Mouse (Mus musculus) hindbrain, embryonic 10.5 days (tissue): ENCODE data around the gene Syt16. TPM values are rescaled to one million over a fixed set of nuclear protein-coding genes. Genes with fewer than 3 reads are reported as not detected.

ENCODE experiments used
- DNase-seq: peaks from one replicate; pipeline ENCODE4 v3.0.0-alpha.2; 2017; ENCODE audit warnings: low spot score
- H3K27ac ChIP-seq: fragments of 300-500 bp; sonication (generic); 2 replicates; pipeline ENCODE4 v1.5.1; 2016; ENCODE audit warnings: mild to moderate bottlenecking, moderate library complexity
- H3K27me3 ChIP-seq: fragments of 300-500 bp; sonication (generic); 2 replicates; pipeline ENCODE4 v1.6.1; 2016; ENCODE audit warnings: mild to moderate bottlenecking; ENCODE audit not compliant: poor library complexity, insufficient read depth, severe bottlenecking
- H3K36me3 ChIP-seq: fragments of 300-500 bp; sonication (generic); 2 replicates; pipeline ENCODE4 v1.6.1; 2016; ENCODE audit warnings: mild to moderate bottlenecking, moderate library complexity
- H3K4me1 ChIP-seq: fragments of 300-500 bp; sonication (generic); replicated peaks from 2 replicates; pipeline ENCODE4 v1.6.1; 2016; ENCODE audit warnings: mild to moderate bottlenecking
- H3K4me3 ChIP-seq: fragments of 300-500 bp; sonication (generic); 2 replicates; pipeline ENCODE4 v1.5.1; 2016; ENCODE audit warnings: mild to moderate bottlenecking, moderate library complexity
- H3K9me3 ChIP-seq: fragments of 300-500 bp; sonication (generic); 2 replicates; pipeline ENCODE4 v1.6.1; 2016; ENCODE audit warnings: mild to moderate bottlenecking, moderate library complexity
- WGBS: fragments of 180-500 bp; shearing (Covaris S2); methylation state at CpG from one replicate; pipeline ENCODE4 v1.1.7; 2016; 5-methylcytosine and 5-hydroxymethylcytosine counted together
- polyA plus RNA-seq: library from polyadenylated mRNA; unstranded; fragments of >200 nt; fragmentation: Nextera tagmentation; extraction: Ambion mirVana; gene quantifications from 2 replicates; pipeline ENCODE4 v1.2.1, GENCODE M21; 2016

Gene Syt16
- polyA plus RNA-seq, 1 experiment from 2014 or later = 5.1 TPM

DNA sequence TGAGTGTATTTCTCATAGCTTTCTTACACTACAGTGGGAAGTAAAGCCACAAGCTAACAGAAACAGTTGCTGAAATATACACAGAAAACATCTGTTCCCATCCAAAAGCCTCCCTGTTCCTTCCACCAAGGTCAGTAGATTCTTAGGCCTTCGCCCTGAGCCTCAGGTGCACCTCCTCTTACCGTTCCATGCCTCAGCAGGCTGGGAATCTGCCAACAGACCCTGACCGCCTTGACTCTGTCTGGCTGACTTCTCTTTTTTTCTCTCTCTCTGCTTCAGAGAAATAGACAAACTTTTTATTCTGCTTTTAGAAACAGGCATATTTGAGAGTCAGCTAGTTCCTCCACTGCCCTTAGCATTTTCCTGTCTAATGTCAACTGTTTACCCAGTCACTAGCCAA, 19.3 kb upstream of the Syt16 start:
- peaks cover 96% of the 10 kb centered on the region for H3K36me3 ChIP-seq
- H3K27me3 ChIP-seq = no peaks in the 10 kb centered on the region
- DNase-seq = no peak
- no peak overlapping the region for H3K4me3 ChIP-seq
- H3K27ac ChIP-seq = no peak overlapping the region
- WGBS = 97% methylated on average over 3 of the region's 3 CpGs
- H3K4me1 ChIP-seq = no peaks in the 10 kb centered on the region
- no peaks in the 10 kb centered on the region for H3K9me3 ChIP-seq

DNA sequence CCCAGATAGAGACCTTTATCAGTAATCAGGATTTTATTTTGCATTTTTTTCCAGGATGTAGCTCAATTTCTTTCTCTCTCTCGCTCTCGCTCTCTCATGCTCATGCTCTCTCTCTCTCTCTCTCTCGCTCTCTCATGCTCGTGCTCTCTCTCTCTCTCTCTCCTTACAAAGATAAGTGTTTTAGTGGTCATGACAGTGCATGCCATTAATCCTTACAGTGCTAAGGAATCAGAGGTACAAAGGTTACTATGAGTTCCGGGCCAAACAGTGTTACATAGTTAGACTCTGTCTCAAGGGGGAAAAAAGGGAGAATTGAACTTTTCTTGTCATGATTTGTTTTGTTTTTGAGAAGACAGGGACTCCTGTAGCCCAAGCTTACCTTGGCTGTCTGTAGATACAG, 17.8 kb upstream of the Syt16 start:
- DNase-seq = no peak
- Histone ChIP-seq H3K27ac (no peak overlapping the region), H3K27me3 (no peaks in the 10 kb centered on the region), H3K9me3 (no peaks in the 10 kb centered on the region), H3K4me3 (no peak overlapping the region), H3K36me3 (peaks cover 96% of the 10 kb centered on the region), H3K4me1 (no peaks in the 10 kb centered on the region)
- WGBS = 91% methylated on average over 5 of the region's 5 CpGs

DNA sequence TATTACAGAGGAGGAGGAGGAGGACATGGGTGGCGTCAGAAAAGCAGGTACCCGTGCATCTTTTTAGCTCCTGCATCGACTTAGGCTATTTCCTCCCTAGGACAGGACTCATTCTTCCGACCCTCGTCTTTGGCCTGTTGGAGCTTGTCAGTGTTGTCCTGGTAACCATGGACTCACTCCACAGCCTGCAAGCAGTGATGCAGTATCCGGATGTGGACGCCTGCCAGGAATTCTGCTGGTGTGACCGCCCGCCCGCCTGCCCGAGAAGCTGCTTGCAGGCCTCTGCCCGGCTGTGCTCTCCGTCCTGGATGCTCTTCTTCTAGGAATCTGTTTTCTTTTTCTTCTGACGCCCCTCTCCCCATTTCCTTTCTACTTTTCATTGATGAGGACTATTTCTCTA, 14.9 kb upstream of the Syt16 start:
- Histone ChIP-seq H3K9me3 (no peaks in the 10 kb centered on the region), H3K4me3 (no peak overlapping the region), H3K36me3 (peaks cover 88% of the 10 kb centered on the region), H3K4me1 (no peaks in the 10 kb centered on the region), H3K27ac (no peak overlapping the region), H3K27me3 (no peaks in the 10 kb centered on the region)
- no peak for DNase-seq
- 81% methylated on average over 14 of the region's 14 CpGs for WGBS

DNA sequence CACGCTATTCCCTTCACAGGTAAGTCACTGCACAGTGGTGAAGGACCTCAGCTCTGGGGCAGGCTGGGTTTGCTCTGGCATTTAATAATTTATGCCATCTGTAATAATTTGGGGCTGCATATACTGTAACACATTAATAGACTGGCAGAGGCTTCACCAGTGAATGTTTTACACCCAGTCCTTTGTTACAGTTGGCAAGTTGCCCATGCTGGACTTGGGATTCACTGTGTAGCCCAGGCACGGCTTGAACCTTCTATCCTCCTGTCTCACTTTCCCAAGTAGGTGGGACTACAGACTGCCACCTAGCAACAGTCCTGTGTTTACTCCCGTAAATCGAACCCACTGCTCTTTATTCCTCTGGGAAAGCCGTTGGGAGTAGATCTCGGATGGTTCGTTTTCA, 11.2 kb upstream of the Syt16 start:
- H3K36me3 ChIP-seq = peaks cover 54% of the 10 kb centered on the region
- H3K4me1 ChIP-seq = no peaks in the 10 kb centered on the region
- H3K9me3 ChIP-seq = no peaks in the 10 kb centered on the region
- no peak overlapping the region for H3K4me3 ChIP-seq
- no peaks in the 10 kb centered on the region for H3K27me3 ChIP-seq
- no peak overlapping the region for H3K27ac ChIP-seq
- 88% methylated on average over 7 of the region's 7 CpGs for WGBS
- no peak for DNase-seq

DNA sequence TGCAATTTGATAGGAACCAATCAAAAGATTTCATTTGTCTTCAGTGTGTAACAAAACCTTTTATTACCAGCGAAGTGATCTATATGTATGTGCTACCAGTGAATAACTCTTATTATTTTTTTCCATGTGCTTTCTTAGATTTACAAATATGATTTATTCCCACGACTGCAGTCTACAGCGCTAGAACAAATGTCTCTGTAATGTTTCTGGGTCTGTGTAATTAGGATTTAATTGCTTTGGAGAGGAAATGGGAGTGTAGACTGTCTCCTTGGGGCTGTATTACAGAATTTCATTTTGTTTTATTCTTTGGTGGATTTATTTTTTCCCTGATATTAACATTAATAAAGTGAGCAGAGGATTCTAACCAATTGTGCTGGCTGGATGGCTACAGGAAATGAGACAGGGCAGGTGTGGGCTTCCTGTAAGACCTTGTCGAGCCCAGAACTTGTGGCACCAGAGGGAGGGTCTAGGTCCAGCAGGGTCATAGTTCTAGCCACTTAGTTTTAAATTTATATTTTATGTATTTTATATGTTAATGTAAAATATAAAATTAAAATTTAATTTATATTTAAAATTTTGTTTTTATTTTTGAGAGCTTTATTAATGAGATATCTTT, 9.0 kb upstream of the Syt16 start:
- Histone ChIP-seq H3K27ac (no peak overlapping the region), H3K4me3 (no peak overlapping the region), H3K4me1 (no peaks in the 10 kb centered on the region), H3K9me3 (no peaks in the 10 kb centered on the region), H3K36me3 (peaks cover 32% of the 10 kb centered on the region), H3K27me3 (no peaks in the 10 kb centered on the region)
- DNase-seq = no peak
- WGBS = 92% methylated on average over 4 of the region's 4 CpGs

DNA sequence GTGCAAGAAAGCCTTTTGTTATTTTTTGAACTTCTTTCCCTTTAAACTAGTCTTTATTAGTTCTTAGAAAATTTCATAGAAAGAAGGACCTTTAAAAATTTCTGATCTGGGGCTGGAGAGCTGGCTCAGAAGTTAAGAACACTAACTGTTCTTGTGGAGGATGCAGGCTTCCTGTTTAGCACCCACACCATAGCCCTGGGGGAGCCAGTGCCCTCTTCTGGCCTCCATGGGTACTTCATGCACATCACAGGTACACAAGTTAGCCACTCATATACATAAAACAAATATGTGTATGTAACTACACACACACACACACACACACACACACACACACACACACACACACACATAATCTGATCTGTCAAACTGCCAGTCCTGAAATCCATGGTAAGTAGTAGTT, 7.9 kb upstream of the Syt16 start:
- Histone ChIP-seq H3K36me3 (peaks cover 21% of the 10 kb centered on the region), H3K4me3 (no peak overlapping the region), H3K27me3 (no peaks in the 10 kb centered on the region), H3K4me1 (no peaks in the 10 kb centered on the region), H3K27ac (no peak overlapping the region), H3K9me3 (no peaks in the 10 kb centered on the region)
- DNase-seq = peak; percentile 20

DNA sequence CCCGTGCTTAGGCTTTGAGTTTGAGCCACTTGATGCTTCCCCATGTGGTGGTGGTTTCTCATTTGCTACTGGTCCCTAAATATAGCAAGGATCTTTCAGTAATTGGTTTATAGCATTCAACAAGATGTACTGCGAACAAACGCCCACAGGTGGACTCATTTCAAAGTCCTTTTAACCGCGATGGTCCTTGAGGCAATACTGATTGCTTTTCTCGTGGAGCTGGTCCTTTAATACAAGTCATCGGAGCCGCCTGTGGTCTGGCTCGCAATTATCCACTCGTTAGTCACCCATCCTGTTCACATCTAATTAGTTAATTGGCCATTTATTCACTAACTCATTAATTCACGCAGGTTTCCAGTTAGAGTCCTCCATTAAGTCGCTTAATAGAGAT, 560 bp upstream of the Syt16 start:
- no peaks in the 10 kb centered on the region for H3K36me3 ChIP-seq
- WGBS = 64% methylated on average over 12 of the region's 12 CpGs
- H3K4me3 ChIP-seq = peak overlapping the region; percentile 67
- peaks cover 11% of the 10 kb centered on the region for H3K4me1 ChIP-seq
- peaks cover 34% of the 10 kb centered on the region for H3K27me3 ChIP-seq
- no peak for DNase-seq
- no peaks in the 10 kb centered on the region for H3K9me3 ChIP-seq
- H3K27ac ChIP-seq = no peak overlapping the region

DNA sequence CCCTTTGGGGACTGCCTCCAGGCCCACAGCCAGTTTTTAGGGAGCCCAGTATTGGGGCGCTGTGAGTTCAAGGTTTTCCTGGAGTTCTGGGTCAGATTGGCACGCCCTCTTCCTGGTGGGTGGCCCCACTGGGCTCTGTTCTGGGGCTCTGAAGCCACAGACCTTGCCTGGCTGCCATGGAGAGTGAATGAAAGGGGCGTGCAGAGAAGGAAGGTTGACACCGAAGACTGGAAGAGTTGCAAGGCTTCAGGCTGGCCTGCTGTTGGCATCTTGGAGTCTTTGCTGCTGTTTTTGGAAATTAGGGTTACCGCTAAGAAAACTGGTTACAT, 631 bp downstream of the Syt16 start:
- Histone ChIP-seq H3K36me3 (no peaks in the 10 kb centered on the region), H3K27me3 (peaks cover 34% of the 10 kb centered on the region), H3K27ac (peak overlapping the region; percentile 83), H3K4me3 (peak overlapping the region; percentile 67), H3K9me3 (no peaks in the 10 kb centered on the region), H3K4me1 (peaks cover 11% of the 10 kb centered on the region)
- 28% methylated on average over 5 of the region's 5 CpGs for WGBS
- DNase-seq = no peak

DNA sequence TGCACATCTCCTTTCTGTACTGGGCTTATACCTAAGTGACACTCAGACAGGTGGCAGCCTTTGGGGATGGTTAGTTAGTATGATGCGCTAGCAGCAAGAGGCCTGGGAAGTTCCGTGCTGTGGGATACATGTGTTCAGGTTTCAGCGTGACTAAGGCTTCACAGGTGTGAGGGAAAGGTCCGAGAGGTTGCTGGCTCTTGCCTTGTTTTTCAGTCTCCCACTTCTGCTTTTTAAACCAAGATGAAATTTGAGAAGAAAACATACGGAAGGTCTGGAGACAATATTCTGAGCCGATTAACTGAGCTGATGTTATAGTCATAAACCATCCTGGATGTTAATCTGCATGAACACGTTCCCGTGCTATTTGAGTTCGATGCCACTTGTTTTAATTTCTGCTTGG, 5.0 kb downstream of the Syt16 start:
- no peak for DNase-seq
- peaks cover 8% of the 10 kb centered on the region for H3K4me1 ChIP-seq
- no peaks in the 10 kb centered on the region for H3K36me3 ChIP-seq
- H3K4me3 ChIP-seq = no peak overlapping the region
- no peak overlapping the region for H3K27ac ChIP-seq
- H3K27me3 ChIP-seq = peaks cover 22% of the 10 kb centered on the region
- no peaks in the 10 kb centered on the region for H3K9me3 ChIP-seq
- 85% methylated on average over 9 of the region's 9 CpGs for WGBS

DNA sequence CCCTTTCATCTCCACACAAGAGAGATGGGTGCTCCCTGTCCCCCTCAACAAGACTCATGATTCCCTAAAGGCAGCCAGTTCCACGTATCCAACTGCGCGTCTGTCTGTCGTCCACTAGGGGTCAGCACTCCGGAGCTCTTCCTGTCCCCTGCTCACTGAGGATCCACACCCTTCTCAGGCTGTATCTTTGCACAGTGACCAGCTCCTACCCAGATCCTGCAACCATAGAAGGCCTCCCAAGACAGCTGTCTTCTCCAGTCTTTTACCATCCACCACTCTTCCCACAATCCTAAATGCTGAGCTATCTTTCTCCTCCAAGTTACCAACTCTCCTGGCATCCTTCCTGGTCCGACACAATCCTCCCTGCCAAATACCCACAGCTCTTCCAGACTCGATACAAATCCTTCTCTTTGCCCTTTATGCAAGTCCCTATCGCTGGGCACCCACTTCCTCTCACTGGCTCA, 12.0 kb downstream of the Syt16 start:
- no peak overlapping the region for H3K4me3 ChIP-seq
- peak; percentile 49 for DNase-seq
- H3K36me3 ChIP-seq = no peaks in the 10 kb centered on the region
- no peak overlapping the region for H3K27ac ChIP-seq
- H3K4me1 ChIP-seq = 0 out of 2 replicates have a peak, but pooled peaks cover 8% of the 10 kb centered on the region
- H3K9me3 ChIP-seq = no peaks in the 10 kb centered on the region
- 28% methylated on average over 8 of the region's 8 CpGs for WGBS
- H3K27me3 ChIP-seq = no peaks in the 10 kb centered on the region

DNA sequence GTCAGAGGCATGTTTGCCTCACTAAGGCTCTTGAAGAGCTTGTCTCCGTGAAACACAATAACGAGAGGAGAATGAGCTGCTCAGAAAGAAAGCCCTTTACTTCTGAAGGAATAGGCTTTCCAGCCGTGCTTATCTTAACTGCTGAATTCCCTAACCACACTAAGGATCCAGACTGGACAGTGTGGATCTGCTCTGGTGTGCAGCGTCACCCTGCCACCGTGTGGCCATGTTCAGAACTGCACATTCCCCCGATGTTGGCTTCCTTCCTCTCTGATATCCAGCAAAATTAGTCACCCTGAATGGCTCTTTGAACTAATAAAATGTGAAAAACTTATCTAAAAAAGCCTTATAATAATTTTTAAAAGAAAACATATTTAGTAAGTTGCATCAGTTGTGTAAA, 16.3 kb downstream of the Syt16 start:
- Histone ChIP-seq H3K27me3 (no peaks in the 10 kb centered on the region), H3K4me3 (no peak overlapping the region), H3K36me3 (no peaks in the 10 kb centered on the region), H3K4me1 (0 out of 2 replicates have a peak, but pooled peaks cover 8% of the 10 kb centered on the region), H3K9me3 (no peaks in the 10 kb centered on the region), H3K27ac (no peak overlapping the region)
- DNase-seq = peak; percentile 80
- 3% methylated on average over 6 of the region's 6 CpGs for WGBS

DNA sequence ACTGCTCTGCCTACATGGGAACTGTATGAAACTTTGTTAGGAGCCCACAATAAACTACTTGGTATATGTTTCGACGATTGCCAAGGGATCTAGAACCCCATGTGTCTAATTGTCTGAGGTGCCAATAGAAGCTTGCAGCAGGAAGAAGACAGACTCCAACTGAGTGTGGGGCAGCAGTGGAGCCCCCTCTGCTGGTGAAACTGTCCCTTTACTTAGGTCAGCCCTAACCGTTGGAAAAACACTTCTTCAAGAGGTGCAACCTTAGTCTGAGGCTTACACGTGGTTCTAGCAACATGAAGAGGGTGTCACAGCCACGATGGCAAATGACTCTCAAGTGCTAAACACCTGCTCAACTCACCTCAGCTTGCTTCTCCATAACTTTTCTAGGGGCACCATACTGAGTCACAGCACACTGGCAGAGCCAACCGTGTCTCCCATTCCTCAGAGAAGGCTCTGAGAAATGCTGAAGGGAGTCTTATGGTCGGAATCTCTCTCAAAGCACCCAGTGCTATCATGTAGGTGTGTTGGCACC, 17.3 kb downstream of the Syt16 start:
- 62% methylated on average over 7 of the region's 7 CpGs for WGBS
- no peaks in the 10 kb centered on the region for H3K27me3 ChIP-seq

DNA sequence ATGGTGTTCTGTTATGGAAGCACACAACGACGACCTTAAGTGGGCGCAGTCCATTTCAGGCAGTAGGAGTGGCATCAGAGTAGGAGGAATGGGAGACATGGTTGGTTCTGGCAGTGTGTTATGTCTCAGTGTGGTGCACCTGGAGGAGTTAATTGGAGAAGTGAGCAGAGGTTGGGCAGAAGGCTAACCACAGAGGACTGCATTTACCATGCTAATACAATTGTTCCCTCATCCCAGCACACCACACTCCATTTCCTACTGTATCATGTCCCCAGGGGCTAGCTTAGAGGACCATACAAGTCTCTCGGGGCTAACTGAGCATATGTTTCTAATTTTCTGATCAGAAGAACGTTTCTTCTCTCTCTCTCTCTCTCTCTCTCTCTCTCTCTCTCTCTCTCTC, 18.0 kb downstream of the Syt16 start:
- H3K27me3 ChIP-seq = no peaks in the 10 kb centered on the region
- no peak for DNase-seq
- 0 out of 2 replicates have a peak, but pooled peaks cover 8% of the 10 kb centered on the region for H3K4me1 ChIP-seq
- no peak overlapping the region for H3K27ac ChIP-seq
- H3K4me3 ChIP-seq = no peak overlapping the region
- no peaks in the 10 kb centered on the region for H3K9me3 ChIP-seq
- WGBS = 83% methylated on average over 5 of the region's 5 CpGs
- no peaks in the 10 kb centered on the region for H3K36me3 ChIP-seq

More for the DNA sequence above, 17.3 kb downstream of the Syt16 start:
- no peak for DNase-seq
- H3K27ac ChIP-seq = no peak overlapping the region
- H3K9me3 ChIP-seq = no peaks in the 10 kb centered on the region
- H3K4me1 ChIP-seq = 0 out of 2 replicates have a peak, but pooled peaks cover 8% of the 10 kb centered on the region
- H3K4me3 ChIP-seq = no peak overlapping the region
- H3K36me3 ChIP-seq = no peaks in the 10 kb centered on the region

DNA sequence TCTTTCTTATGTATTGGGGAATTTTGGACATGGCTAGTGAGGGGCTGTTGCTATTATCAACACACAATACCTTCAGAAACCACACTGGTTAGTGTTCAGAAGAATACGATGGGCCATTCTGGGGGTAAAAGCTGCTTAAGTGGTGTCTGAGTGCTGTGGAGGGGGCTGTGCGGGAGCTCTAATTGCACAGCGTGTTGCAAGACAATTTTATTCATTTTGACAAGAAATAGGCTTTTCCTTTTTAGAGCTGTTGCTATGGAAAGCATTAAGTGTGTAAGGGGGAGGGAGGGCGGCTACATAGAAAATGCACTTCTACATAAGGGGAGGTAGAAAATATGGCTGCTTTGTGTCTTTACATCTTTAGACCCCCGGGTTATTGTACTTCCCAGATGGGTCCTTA, 25.8 kb downstream of the Syt16 start:
- Histone ChIP-seq H3K9me3 (no peaks in the 10 kb centered on the region), H3K27me3 (no peaks in the 10 kb centered on the region), H3K4me3 (no peak overlapping the region), H3K36me3 (no peaks in the 10 kb centered on the region), H3K27ac (no peak overlapping the region), H3K4me1 (no peaks in the 10 kb centered on the region)
- no peak for DNase-seq
- 86% methylated on average over 5 of the region's 5 CpGs for WGBS
